Mouse (Mus musculus) kidney, postnatal 0 days (tissue): Measurements from ENCODE around the gene Gm11172. TPM values are rescaled to one million over a fixed set of nuclear protein-coding genes. Genes with fewer than 3 reads are reported as not detected.

ENCODE experiments used
- ATAC-seq: fragments of 200-750 bp; cut with Nextera tagmentation; replicated peaks from 2 replicates; pipeline ENCODE4 v1.8.0; 2017; ENCODE audit warnings: low read depth, moderate number of reproducible peaks, moderate TSS enrichment, moderate library complexity; ENCODE audit not compliant: low FRiP score
- DNase-seq: peaks from one replicate; pipeline ENCODE4 v3.0.0-alpha.2; 2016; ENCODE audit warnings: low spot score
- H3K27ac ChIP-seq: fragments of 300-500 bp; sonication (generic); 2 replicates; pipeline ENCODE4 v1.5.1; 2014; ENCODE audit warnings: mild to moderate bottlenecking
- H3K27me3 ChIP-seq: fragments of 300-500 bp; sonication (generic); 2 replicates; pipeline ENCODE4 v1.6.1; 2014; ENCODE audit warnings: low read length, mixed read lengths; ENCODE audit not compliant: insufficient read depth
- H3K36me3 ChIP-seq: fragments of 300-500 bp; sonication (generic); 2 replicates; pipeline ENCODE4 v1.6.1; 2014; ENCODE audit warnings: low read length, mixed read lengths; ENCODE audit not compliant: insufficient read depth
- H3K4me1 ChIP-seq: fragments of 300-500 bp; sonication (generic); replicated peaks from 2 replicates; pipeline ENCODE4 v1.6.1; 2014; ENCODE audit warnings: antibody characterized with exemption, low read length, mixed read lengths; ENCODE audit not compliant: insufficient read depth
- H3K4me2 ChIP-seq: fragments of 300-500 bp; sonication (generic); 2 replicates; pipeline ENCODE4 v1.6.1; 2014; ENCODE audit warnings: mild to moderate bottlenecking, low read length, moderate library complexity, mixed read lengths
- H3K4me3 ChIP-seq: fragments of 300-500 bp; sonication (generic); replicated peaks from 2 replicates; pipeline ENCODE4 v1.5.1; 2014; ENCODE audit warnings: low read depth, low read length
- H3K9ac ChIP-seq: fragments of 300-500 bp; sonication (generic); 2 replicates; pipeline ENCODE4 v1.6.1; 2014; ENCODE audit warnings: low read depth, low read length
- H3K9me3 ChIP-seq: fragments of 300-500 bp; sonication (generic); replicated peaks from 2 replicates; pipeline ENCODE4 v1.6.1; 2016; ENCODE audit warnings: low read length, inconsistent platforms, mixed read lengths
- CTCF ChIP-seq: IDR thresholded peaks from 2 replicates; pipeline ENCODE4 v1.5.1; 2016; ENCODE audit warnings: antibody characterized with exemption, low read depth, mild to moderate bottlenecking, moderate library complexity
- WGBS: fragments of 180-500 bp; shearing (Covaris S2); extraction: QIAGEN DNeasy Blood & Tissue Kit; methylation state at CpG from one replicate; pipeline ENCODE4 v1.1.7; 2014; 5-methylcytosine and 5-hydroxymethylcytosine counted together
- polyA plus RNA-seq: library from polyadenylated mRNA; unstranded; fragments of >200 nt; fragmentation: Nextera tagmentation; extraction: Ambion mirVana; gene quantifications from 2 replicates; pipeline ENCODE4 v1.2.1, GENCODE M21; 2015

Gm11172 gene
- polyA plus RNA-seq, 1 experiment from 2014 or later = not detected

GRCm38 (mm10) chr16:10770531-10771325 lies 42.0 kb upstream of the Gm11172 start:
- H3K9ac ChIP-seq = no peak overlapping the region
- no peaks in the 10 kb centered on the region for H3K4me1 ChIP-seq
- no peak overlapping the region for H3K4me2 ChIP-seq
- no peak overlapping the region for H3K4me3 ChIP-seq
- no peak for TF ChIP-seq CTCF
- H3K9me3 ChIP-seq = no peaks in the 10 kb centered on the region
- H3K36me3 ChIP-seq = no peaks in the 10 kb centered on the region
- WGBS = 38% methylated on average over 4 of the region's 4 CpGs
- ATAC-seq = no peak
- DNase-seq = peak; percentile 53
- no peak overlapping the region for H3K27ac ChIP-seq
- H3K27me3 ChIP-seq = no peaks in the 10 kb centered on the region

GRCm38 (mm10) chr16:10771769-10772510 lies 40.8 kb upstream of the Gm11172 start:
- H3K4me3 ChIP-seq = no peak overlapping the region
- DNase-seq = no peak
- no peaks in the 10 kb centered on the region for H3K27me3 ChIP-seq
- WGBS = 71% methylated on average over 19 of the region's 19 CpGs
- H3K27ac ChIP-seq = no peak overlapping the region
- H3K36me3 ChIP-seq = no peaks in the 10 kb centered on the region
- TF ChIP-seq CTCF = no peak
- no peaks in the 10 kb centered on the region for H3K9me3 ChIP-seq
- H3K4me1 ChIP-seq = no peaks in the 10 kb centered on the region
- no peak overlapping the region for H3K9ac ChIP-seq
- no peak overlapping the region for H3K4me2 ChIP-seq
- no peak for ATAC-seq

- Histone ChIP-seq H3K9me3 (no peaks in the 10 kb centered on the region), H3K27ac (no peak overlapping the region), H3K4me1 (no peaks in the 10 kb centered on the region), H3K4me2 (no peak overlapping the region), H3K9ac (no peak overlapping the region), H3K36me3 (no peaks in the 10 kb centered on the region), H3K27me3 (no peaks in the 10 kb centered on the region), H3K4me3 (no peak overlapping the region)
- DNase-seq (no peak), ATAC-seq (no peak)
- no peak for TF ChIP-seq CTCF
- WGBS = 82% methylated on average over 8 of the region's 8 CpGs
Observed at GRCm38 (mm10) chr16:10773543-10773942, 39.2 kb upstream of the Gm11172 start.

- Histone ChIP-seq H3K9me3 (no peaks in the 10 kb centered on the region), H3K4me2 (no peak overlapping the region), H3K27me3 (no peaks in the 10 kb centered on the region), H3K36me3 (no peaks in the 10 kb centered on the region), H3K27ac (no peak overlapping the region), H3K9ac (no peak overlapping the region), H3K4me1 (no peaks in the 10 kb centered on the region), H3K4me3 (no peak overlapping the region)
- ATAC-seq = no peak
- TF ChIP-seq CTCF = no peak
- WGBS = 72% methylated on average over 4 of the region's 4 CpGs
- DNase-seq = no peak
Observed at GRCm38 (mm10) chr16:10774726-10775125, 38.0 kb upstream of the Gm11172 start.

- no peak for ATAC-seq
- no peak overlapping the region for H3K4me2 ChIP-seq
- H3K36me3 ChIP-seq = no peaks in the 10 kb centered on the region
- H3K4me3 ChIP-seq = no peak overlapping the region
- H3K27ac ChIP-seq = no peak overlapping the region
- no peaks in the 10 kb centered on the region for H3K27me3 ChIP-seq
- no peaks in the 10 kb centered on the region; the same call in 1 of the 2 replicates for H3K4me1 ChIP-seq
- 22% methylated on average over 7 of the region's 7 CpGs for WGBS
- no peaks in the 10 kb centered on the region for H3K9me3 ChIP-seq
- no peak for DNase-seq
- no peak for TF ChIP-seq CTCF
- H3K9ac ChIP-seq = no peak overlapping the region
Observed at GRCm38 (mm10) chr16:10776322-10776721, 36.4 kb upstream of the Gm11172 start.

GRCm38 (mm10) chr16:10777579-10778160 lies 35.0 kb upstream of the Gm11172 start:
- no peak overlapping the region for H3K27ac ChIP-seq
- H3K9me3 ChIP-seq = no peaks in the 10 kb centered on the region
- no peak overlapping the region for H3K9ac ChIP-seq
- H3K4me2 ChIP-seq = no peak overlapping the region
- WGBS = 60% methylated on average over 5 of the region's 5 CpGs
- H3K36me3 ChIP-seq = no peaks in the 10 kb centered on the region
- H3K4me1 ChIP-seq = peaks cover 4% of the 10 kb centered on the region; the same call in 1 of the 2 replicates
- ATAC-seq (no peak; the same call in 1 of the 2 replicates), DNase-seq (no peak)
- TF ChIP-seq CTCF = no peak
- no peaks in the 10 kb centered on the region for H3K27me3 ChIP-seq
- H3K4me3 ChIP-seq = no peak overlapping the region
